Mouse (Mus musculus): ENCODE measurements at regions not wholly inside any gene's neighbourhood (a gene's known extent, or its start where the extent isn't known, plus 50 kb on each side); places are given as distances from the start of the nearest gene placed in this dataset.

- ATAC-seq = no peak
These were observed 172.9 kb downstream of the Dact1 start for GRCm38 (mm10) chr12:71482619-71483018.

- ATAC-seq = no peak
These were observed 174.0 kb downstream of the Dact1 start for GRCm38 (mm10) chr12:71483536-71484165.

GRCm38 (mm10) chr12:71484286-71484685 lies 174.6 kb downstream of the Dact1 start:
- ATAC-seq = no peak

GRCm38 (mm10) chr12:71486078-71486477 lies 176.4 kb downstream of the Dact1 start:
- no peak for ATAC-seq

GRCm38 (mm10) chr12:71487591-71488435 lies 178.1 kb downstream of the Dact1 start:
- no peak for ATAC-seq

GRCm38 (mm10) chr12:71489295-71489694 lies 179.6 kb downstream of the Dact1 start:
- ATAC-seq = no peak

- no peak for ATAC-seq
These were observed 185.2 kb downstream of the Dact1 start for GRCm38 (mm10) chr12:71494803-71495293.

- ATAC-seq = no peak
These were observed 188.8 kb downstream of the Dact1 start for GRCm38 (mm10) chr12:71498246-71499029.

GRCm38 (mm10) chr12:71501299-71501810 lies 191.7 kb downstream of the Dact1 start:
- no peak for ATAC-seq

GRCm38 (mm10) chr12:71503265-71503664 lies 193.6 kb downstream of the Dact1 start:
- no peak for ATAC-seq

- ATAC-seq = no peak
These were observed 196.5 kb downstream of the Dact1 start for GRCm38 (mm10) chr12:71506206-71506605.

- ATAC-seq = no peak
These were observed 197.0 kb downstream of the Dact1 start for GRCm38 (mm10) chr12:71506716-71507115.

GRCm38 (mm10) chr12:71512915-71513612 lies 203.4 kb downstream of the Dact1 start:
- ATAC-seq = no peak

- ATAC-seq = no peak
These were observed 209.8 kb downstream of the Dact1 start for GRCm38 (mm10) chr12:71519520-71519919.

- ATAC-seq = no peak
These were observed 212.3 kb downstream of the Dact1 start for GRCm38 (mm10) chr12:71521936-71522335.

- no peak for ATAC-seq
These were observed 212.8 kb downstream of the Dact1 start for GRCm38 (mm10) chr12:71522451-71522850.

- no peak for ATAC-seq
These were observed 214.5 kb downstream of the Dact1 start for GRCm38 (mm10) chr12:71524156-71524555.

GRCm38 (mm10) chr12:71525255-71525927 lies 215.7 kb downstream of the Dact1 start:
- no peak for ATAC-seq

- no peak for ATAC-seq
These were observed 216.9 kb downstream of the Dact1 start for GRCm38 (mm10) chr12:71526623-71527022.

GRCm38 (mm10) chr12:71532161-71532560 lies 222.5 kb downstream of the Dact1 start:
- ATAC-seq = no peak

- ATAC-seq = no peak
These were observed 223.2 kb downstream of the Dact1 start for GRCm38 (mm10) chr12:71532708-71533450.

Measured in inflammation-experienced regulatory T-cells, adult 6 months (primary cell).